Mouse (Mus musculus) right cerebral cortex, postnatal 36 days (tissue): ENCODE data around the gene Iqck.

ENCODE experiments used
- DNase-seq, 2 experiments: peaks; one replicate each; pipeline ENCODE4 v3.0.0; 2022; ENCODE audit warnings: low spot score in 2 of 2, mixed read lengths in 1 of 2

The Iqck gene

DNA sequence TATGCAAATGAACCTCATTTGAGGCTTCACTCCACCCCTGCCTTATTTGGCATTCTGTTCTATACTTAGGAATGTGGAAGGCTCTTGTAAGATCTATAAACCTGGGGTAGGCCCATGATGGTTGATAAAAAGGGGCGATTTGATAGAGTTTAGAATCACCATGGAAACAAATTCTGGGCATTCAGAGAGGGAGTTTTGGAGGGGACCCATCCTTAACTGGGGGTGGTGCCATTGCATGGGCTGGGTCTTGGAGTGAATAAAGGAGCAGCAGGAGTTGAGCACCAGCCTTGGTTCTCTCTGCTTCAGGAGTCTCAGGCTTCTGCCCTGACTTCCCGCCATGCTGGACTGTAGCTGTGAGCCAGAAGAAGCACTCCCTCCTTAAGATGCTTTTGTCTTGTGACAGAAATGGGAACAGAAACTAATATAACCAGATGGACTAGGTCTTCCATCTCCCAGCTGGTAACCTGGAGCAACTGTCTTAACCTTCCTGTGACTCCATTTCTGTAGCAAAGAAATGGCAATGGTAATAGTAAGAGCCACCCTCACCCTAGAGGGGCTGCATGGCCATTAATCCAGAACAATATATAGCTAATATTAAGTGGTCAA is 93.2 kb downstream of the Iqck start:
- DNase-seq, result no peak

DNA sequence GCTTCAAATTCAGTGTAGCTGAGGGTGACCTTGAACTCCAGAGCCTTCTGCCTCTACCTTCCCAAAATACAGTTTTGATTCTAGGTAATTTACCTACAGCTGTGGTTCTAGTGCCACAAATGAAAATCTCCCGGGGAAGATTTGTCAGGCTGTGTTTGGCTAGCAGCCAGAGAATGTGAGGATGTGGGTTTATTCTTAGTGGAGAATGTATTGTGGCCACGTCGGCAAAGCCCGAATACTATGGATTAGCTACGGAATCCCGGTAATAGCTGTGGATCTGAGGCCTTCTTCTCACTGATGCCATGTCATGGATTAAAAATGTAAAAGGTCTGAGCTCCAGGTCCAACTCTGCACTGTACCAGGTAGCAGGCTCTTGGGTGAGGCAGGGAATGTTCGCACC is 94.2 kb downstream of the Iqck start:
- DNase-seq, result no peak

DNA sequence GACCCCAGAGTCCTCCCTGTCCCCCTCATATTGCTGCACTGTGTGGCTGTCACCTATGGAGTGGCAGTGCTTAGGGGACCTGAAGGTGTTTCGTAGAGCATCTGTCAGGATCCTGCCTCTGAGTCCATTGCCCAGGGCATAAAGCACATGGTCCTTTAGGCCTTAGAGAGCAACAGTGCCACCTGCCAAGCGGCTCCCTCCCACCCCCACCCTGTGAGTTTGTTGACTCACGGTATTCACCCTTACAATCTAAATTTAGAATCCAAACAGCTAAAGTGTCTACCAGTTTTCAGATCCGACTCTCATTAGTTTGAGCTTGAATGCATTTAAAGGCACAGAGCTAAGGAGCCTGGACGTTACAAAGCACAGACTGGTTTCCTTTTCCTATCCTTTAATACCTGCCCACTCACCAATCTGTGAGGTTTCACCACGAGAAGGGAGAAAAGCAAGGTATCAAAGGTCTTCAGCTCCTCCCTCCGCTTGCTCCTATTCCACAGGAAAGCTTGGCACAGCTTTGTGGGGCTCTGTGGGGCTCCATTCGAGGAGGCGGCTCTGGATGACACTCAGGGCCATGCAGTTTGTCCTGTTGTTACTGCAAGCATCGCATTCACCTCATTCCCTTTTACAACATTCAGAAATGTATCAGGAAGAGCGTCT is 98.2 kb downstream of the Iqck start:
- no peak for DNase-seq

DNA sequence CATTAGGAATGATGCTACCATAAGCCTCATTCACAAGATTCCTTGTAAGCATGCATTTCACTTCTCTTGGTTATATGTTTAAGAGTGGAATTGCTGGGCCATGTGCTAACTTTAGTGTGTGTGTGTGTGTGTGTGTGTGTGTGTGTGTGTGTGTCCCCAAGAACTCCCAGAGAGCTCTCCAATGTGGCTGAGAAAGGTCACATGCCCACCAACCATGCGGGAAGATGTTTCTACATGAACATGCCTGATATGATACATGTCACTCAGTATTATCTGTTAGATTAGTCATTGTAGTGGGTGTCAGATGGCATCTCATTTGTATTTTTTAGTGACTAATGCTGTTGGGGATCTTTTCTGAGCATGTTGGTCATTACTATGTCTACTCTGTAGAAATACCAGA is 99.4 kb downstream of the Iqck start:
- DNase-seq, result no peak

GRCm38 (mm10) chr7:118956616-118957246 is 101.2 kb downstream of the Iqck start:
- DNase-seq, result no peak

GRCm38 (mm10) chr7:118959209-118959608 is 103.7 kb downstream of the Iqck start:
- no peak for DNase-seq

DNA sequence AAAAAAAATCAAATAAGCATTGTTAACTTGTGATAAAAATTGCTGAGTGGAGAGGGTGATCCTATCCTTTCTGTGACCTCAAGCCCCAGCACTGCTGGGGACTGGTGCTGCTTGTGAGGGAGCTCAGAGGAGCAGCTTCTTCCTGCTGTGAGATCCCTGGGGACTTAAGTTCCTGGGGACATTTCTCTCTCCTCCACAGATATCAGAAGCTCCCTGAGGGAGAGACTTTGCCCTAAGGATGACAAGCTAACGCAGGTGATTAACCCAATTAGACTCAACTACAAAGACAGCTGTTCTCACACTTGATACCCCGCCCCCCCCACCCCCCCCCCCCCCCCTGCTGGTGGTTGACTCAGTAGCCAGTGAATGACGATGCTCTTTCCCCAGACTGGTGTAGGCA is 109.2 kb downstream of the Iqck start:
- no peak for DNase-seq

DNA sequence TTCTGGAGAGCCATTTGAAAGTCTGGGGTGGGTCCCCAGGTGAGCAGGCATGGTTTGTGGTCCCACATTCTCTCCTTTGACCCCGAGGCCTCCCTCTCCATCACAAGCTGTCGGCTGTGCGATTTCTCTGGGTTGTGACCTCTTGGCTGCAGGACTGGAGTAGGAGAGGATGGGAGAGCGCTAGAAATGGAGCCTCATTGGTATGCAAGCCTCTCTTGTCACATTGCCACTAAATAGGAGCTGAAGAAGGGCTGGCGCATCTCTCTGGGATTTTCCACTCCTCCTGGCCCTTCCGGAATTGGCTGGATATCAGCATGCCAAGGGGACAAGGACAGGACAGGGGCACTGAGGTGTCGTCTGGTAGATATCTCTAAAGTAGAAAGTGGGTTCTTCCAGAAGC is 109.6 kb downstream of the Iqck start:
- DNase-seq, result no peak

GRCm38 (mm10) chr7:118968870-118969269 is 113.3 kb downstream of the Iqck start:
- no peak for DNase-seq

GRCm38 (mm10) chr7:118971499-118971898 is 115.9 kb downstream of the Iqck start:
- no peak for DNase-seq

DNA sequence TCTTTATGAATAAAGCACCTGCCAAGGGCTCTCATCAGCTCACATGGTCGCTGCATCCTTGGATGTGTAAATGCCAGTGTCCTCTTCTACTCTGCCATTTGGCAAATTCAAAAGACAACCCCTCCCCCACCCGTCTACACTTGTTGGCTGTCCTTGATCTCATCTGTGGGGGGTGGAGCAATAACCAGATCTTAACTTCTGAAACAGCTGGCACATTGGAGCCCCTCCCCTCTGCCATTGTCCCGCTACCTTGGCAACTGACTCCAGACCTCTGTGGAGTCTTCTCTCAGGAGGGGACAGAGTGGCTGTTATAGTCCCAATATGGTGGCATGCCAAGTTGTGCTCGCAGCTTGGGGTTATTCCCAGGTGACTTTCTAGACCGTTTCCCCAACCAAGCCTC is 116.8 kb downstream of the Iqck start:
- no peak for DNase-seq

DNA sequence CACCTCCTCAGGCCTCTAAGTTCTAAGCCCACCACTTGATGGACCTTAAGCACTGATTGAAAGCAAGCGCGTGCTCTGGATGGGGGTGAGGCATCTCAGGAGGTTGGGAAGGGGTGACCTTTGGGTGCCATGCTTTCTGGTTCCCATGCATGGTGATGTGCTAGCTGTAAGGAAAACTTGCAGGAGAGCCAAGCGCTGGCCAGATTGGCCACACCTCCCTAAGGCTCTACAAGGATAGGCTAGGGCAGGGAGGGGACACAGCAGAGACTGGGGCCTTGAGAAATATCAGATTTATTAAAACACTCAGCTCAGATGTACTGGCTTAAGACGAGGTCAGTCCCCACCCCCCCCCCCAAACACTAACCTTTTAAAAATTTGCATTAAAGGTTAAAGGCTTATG is 117.8 kb downstream of the Iqck start:
- DNase-seq, result no peak

DNA sequence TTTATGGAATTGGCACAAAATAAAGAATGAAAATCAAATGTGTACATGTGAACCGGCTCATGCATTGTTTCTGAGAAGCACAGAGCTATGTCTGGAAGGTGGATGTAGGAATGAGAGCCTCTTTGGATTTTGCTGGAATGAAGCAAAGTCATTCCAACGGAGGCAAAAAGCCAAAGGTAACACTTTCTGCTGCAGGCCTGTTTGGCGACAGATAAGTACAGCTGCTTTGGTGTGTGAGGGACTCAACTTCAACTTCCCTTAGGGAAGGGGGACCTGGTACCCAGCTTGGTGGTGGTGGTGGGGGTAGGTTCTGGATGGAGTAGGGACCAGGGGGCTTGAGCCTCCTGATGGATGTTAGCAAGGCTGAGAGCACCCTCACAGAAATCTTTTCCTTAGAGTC is 120.3 kb downstream of the Iqck start:
- no peak for DNase-seq

DNA sequence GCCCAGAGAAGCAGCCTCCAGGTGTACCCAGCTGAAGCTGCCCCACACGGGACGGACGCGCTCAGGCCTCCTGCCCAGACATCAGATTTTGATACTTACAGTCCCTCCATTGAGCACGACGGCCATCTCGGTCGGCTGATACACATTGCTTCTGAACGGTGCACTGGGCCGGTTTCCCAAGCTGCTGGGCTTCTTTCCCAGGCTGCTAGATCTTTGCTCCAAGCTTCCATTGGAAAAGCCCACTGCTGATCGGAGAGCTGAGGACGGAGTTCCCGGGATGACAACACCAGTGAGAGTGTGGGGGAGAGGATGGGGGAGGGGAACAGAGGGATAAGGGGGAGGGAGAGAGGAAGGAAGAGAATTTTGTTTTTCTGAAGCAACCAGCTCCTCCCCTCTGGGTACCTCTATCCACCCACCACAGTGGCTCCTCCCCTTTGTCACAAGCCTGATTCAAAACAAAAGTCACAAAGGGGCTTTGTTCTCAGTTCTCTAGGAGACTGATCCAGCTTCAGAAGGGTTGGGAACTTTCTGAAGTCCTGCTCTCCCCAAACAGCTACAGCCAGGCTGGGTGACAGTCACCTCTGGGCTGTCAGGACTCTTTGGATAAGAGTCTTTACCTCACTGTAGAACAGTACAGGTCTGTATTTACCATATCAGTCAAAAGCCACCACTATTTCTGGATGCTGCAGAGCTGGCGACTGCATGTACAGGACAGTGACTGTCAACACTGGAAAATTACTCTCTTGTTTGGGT is 121.0 kb downstream of the Iqck start:
- DNase-seq, result peak in 1 of 2 experiments; percentile 43

GRCm38 (mm10) chr7:118977167-118977543 is 121.6 kb downstream of the Iqck start:
- no peak for DNase-seq

DNA sequence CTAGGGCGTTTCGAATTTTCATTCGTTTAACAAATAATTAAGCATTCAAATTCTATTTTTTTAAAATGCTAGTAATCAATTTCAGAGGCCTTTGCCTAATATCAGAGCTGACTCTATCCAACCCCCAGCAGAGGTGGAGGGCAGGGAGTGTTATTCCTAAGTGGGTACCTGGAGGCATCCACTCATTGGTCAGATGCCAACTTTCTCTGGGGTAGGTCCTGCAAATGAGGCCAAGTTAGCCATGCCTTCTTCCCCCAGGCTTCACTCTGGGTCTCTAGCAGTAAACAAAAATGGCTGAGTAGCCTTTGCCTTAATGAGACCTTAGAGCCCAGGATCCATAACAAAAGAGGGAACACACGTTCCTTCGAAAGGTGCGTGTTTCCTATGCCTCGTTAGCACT is 123.6 kb downstream of the Iqck start:
- no peak for DNase-seq

GRCm38 (mm10) chr7:118979708-118980107 is 124.2 kb downstream of the Iqck start:
- no peak for DNase-seq

DNA sequence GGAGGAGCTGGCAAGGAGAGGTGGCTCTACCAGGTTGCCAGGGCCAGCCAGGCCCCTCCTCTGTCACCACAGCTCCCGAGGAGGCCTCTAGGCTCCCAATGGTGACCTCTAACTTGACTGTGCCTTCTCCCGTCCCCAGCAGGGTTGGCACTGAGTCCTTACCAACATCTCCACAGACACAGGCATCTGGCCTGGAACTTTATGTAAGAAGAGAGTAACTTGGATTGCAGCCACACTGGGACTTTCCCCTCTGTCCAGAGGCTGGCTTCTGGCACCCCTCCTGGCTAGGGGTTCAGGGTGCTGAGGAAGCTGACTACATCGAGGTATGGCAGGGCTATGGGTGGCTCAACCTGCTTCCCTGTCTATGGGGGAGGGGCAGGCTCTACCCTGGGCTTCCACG is 125.8 kb downstream of the Iqck start:
- no peak for DNase-seq

DNA sequence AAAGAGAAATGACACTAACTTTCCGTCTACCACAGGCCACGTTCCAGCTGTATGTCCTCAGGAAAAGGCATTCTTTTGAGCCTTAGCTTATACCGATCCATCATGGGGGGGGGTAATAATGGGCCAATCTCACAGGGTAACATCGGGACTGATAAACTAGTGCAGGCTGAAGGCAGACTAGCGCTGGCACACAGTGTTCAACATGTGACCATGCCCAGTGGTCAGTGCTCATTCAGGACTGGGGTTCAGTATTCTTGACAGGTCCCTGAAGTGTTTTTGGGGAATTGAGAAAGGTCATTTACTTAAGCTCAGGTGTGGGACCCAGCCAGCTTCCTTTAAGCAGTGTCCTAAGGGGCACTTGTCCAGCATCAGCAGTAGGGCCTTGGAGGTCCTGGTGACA is 126.3 kb downstream of the Iqck start:
- DNase-seq, result no peak

GRCm38 (mm10) chr7:118982586-118982985 is 127.0 kb downstream of the Iqck start:
- no peak for DNase-seq

DNA sequence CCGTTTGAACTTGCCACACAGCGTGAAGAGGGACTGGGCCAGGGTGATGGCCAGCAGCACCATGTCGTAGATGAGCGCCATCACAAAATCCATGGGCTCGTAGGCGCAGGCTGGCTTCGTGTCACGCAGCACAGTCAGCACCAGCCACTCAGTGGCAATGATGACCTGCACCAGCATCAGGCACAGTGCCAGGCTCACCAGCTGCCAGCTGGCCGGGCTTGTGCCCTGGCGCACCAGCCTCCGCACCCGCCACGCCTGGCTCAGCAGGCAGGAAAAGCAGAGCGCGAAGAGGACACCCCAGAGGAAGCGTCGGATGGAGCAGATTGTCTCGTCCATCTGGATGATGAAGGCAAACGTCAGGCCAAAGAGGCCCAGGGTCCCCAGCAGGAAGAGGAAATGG is 128.4 kb downstream of the Iqck start:
- DNase-seq, result peak in 1 of 2 experiments; percentile 54

DNA sequence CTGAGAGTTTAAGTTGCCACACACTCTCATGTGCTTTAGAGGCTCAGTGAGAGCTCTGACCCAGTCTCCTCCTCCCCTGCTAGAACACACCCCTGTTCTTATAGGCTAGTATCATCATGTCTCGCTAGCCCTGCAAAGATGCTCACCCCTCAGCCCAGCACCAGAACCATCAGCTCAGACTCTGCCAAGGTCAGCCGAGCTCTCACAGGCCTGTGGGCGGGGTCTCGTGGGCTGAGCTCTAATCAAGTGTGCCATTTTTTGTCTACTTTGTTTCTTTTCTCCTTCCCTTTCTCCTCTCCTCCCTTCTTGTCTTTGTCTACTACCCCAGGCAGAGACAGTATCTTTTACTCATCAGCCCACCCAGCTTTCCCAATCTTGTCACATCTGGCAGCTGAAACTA is 130.2 kb downstream of the Iqck start:
- no peak for DNase-seq

GRCm38 (mm10) chr7:118986369-118986768 is 130.8 kb downstream of the Iqck start:
- no peak for DNase-seq
